Mouse (Mus musculus) embryonic facial prominence, embryonic 14.5 days (tissue): ENCODE measurements around the gene Ctsd. TPM values are rescaled to one million over a fixed set of nuclear protein-coding genes. Genes with fewer than 3 reads are reported as not detected.
A peak's percentile ranks its signal among the peaks of the same experiment; 100 is the strongest.

Experiments
- ATAC-seq: fragments of 200-750 bp; cut with Nextera tagmentation; 2 replicates; pipeline ENCODE4 v1.8.0; 2017; ENCODE audit warnings: low read depth, moderate number of reproducible peaks, moderate TSS enrichment
- DNase-seq: peaks from one replicate; pipeline ENCODE4 v3.0.0-alpha.2; 2015; ENCODE audit warnings: low spot score
- H3K27ac ChIP-seq: fragments of 300-500 bp; sonication (generic); replicated peaks from 2 replicates; pipeline ENCODE4 v1.5.1; 2014; ENCODE audit warnings: low read depth, mild to moderate bottlenecking, low read length, moderate library complexity
- H3K27me3 ChIP-seq: fragments of 300-500 bp; sonication (generic); replicated peaks from 2 replicates; pipeline ENCODE4 v1.6.1; 2014; ENCODE audit warnings: low read length; ENCODE audit not compliant: control insufficient read depth, insufficient read depth
- H3K36me3 ChIP-seq: fragments of 300-500 bp; sonication (generic); 2 replicates; pipeline ENCODE4 v1.6.1; 2014; ENCODE audit warnings: low read length, mixed read lengths; ENCODE audit not compliant: control insufficient read depth, insufficient read depth
- H3K4me1 ChIP-seq: fragments of 300-500 bp; sonication (generic); 2 replicates; pipeline ENCODE4 v1.6.1; 2014; ENCODE audit warnings: antibody characterized with exemption, low read length; ENCODE audit not compliant: control insufficient read depth, insufficient read depth
- H3K4me2 ChIP-seq: fragments of 300-500 bp; sonication (generic); 2 replicates; pipeline ENCODE4 v1.6.1; 2014; ENCODE audit warnings: low read depth, mild to moderate bottlenecking, low read length, moderate library complexity, mixed read lengths
- H3K4me3 ChIP-seq: fragments of 300-500 bp; sonication (generic); 2 replicates; pipeline ENCODE4 v1.5.1; 2014; ENCODE audit warnings: low read depth, mild to moderate bottlenecking, low read length
- H3K9ac ChIP-seq: fragments of 300-500 bp; sonication (generic); 2 replicates; pipeline ENCODE4 v1.6.1; 2014; ENCODE audit warnings: low read depth, mild to moderate bottlenecking, low read length, moderate library complexity, mixed read lengths
- H3K9me3 ChIP-seq: fragments of 300-500 bp; sonication (generic); 2 replicates; pipeline ENCODE4 v1.6.1; 2016; ENCODE audit warnings: low read length; ENCODE audit not compliant: control insufficient read depth
- WGBS: fragments of 180-500 bp; shearing (Covaris S2); extraction: QIAGEN DNeasy Blood & Tissue Kit; methylation state at CpG from one replicate; pipeline ENCODE4 v1.1.7; 2014; 5-methylcytosine and 5-hydroxymethylcytosine counted together
- polyA plus RNA-seq: library from polyadenylated mRNA; unstranded; fragments of >200 nt; fragmentation: Nextera tagmentation; extraction: Ambion mirVana; gene quantifications from 2 replicates; pipeline ENCODE4 v1.2.1, GENCODE M21; 2014

Gene Ctsd
- polyA plus RNA-seq, 1 experiment from 2014 or later = 342 TPM

- no peak for DNase-seq
- no peak for ATAC-seq
- no peak overlapping the region for H3K4me3 ChIP-seq
- no peak overlapping the region for H3K27ac ChIP-seq
- H3K9me3 ChIP-seq = no peaks in the 10 kb centered on the region
- peaks cover 7% of the 10 kb centered on the region; the same call in 1 of the 2 replicates for H3K4me1 ChIP-seq
- no peak overlapping the region for H3K4me2 ChIP-seq
- peaks cover 52% of the 10 kb centered on the region for H3K36me3 ChIP-seq
- 79% methylated on average over 6 of the region's 6 CpGs for WGBS
- peaks cover 31% of the 10 kb centered on the region for H3K27me3 ChIP-seq
- H3K9ac ChIP-seq = no peak overlapping the region
Observed at GRCm38 (mm10) chr7:142375261-142375724, 12.5 kb downstream of the Ctsd start.

- DNase-seq = no peak
- whole genome bisulfite sequencing = 89% methylated on average over 5 of the region's 5 CpGs
- no peak overlapping the region for H3K4me2 ChIP-seq
- ATAC-seq = no peak
- no peaks in the 10 kb centered on the region for H3K9me3 ChIP-seq
- H3K4me1 ChIP-seq = peaks cover 7% of the 10 kb centered on the region; the same call in 1 of the 2 replicates
- no peak overlapping the region for H3K27ac ChIP-seq
- H3K36me3 ChIP-seq = peaks cover 44% of the 10 kb centered on the region
- peaks cover 31% of the 10 kb centered on the region for H3K27me3 ChIP-seq
- no peak overlapping the region for H3K9ac ChIP-seq
- H3K4me3 ChIP-seq = no peak overlapping the region
Observed at GRCm38 (mm10) chr7:142374413-142375015, 13.3 kb downstream of the Ctsd start.

- DNase-seq = peak; percentile 63
- peak within 1 kb of the TSS; percentile 45 for H3K4me3 ChIP-seq
- WGBS = 47% methylated on average over 8 of the region's 8 CpGs
- peak within 1 kb of the TSS; percentile 56; the same call in 1 of the 2 replicates for H3K9ac ChIP-seq
- no peak for ATAC-seq
- H3K36me3 ChIP-seq = peaks cover 37% of the 10 kb centered on the region
- peaks cover 31% of the 10 kb centered on the region for H3K27me3 ChIP-seq
- no peak within 1 kb of the TSS for H3K27ac ChIP-seq
- H3K9me3 ChIP-seq = no peaks in the 10 kb centered on the region
- peak within 1 kb of the TSS; percentile 73 for H3K4me2 ChIP-seq
- H3K4me1 ChIP-seq = peaks cover 7% of the 10 kb centered on the region; the same call in 1 of the 2 replicates
Observed at GRCm38 (mm10) chr7:142373641-142374412, 14.0 kb downstream of the Ctsd start, which contains the start of gene Ifitm10. TSS of gene Ifitm10 (minus strand) at chr7:142373753.

- Histone ChIP-seq H3K4me2 (0 out of 2 replicates have a peak overlapping the region, but pooled peaks have one; percentile 73), H3K36me3 (peaks cover 30% of the 10 kb centered on the region), H3K4me3 (no peak overlapping the region), H3K9ac (no peak overlapping the region), H3K27me3 (peaks cover 31% of the 10 kb centered on the region), H3K9me3 (no peaks in the 10 kb centered on the region), H3K4me1 (peaks cover 7% of the 10 kb centered on the region; the same call in 1 of the 2 replicates), H3K27ac (no peak overlapping the region)
- WGBS = 74% methylated on average over 5 of the region's 5 CpGs
- DNase-seq = no peak
- no peak for ATAC-seq
Observed at GRCm38 (mm10) chr7:142373039-142373438, 14.8 kb downstream of the Ctsd start.

GRCm38 (mm10) chr7:142371768-142372661 is 15.8 kb downstream of the Ctsd start:
- no peak overlapping the region for H3K27ac ChIP-seq
- H3K9me3 ChIP-seq = no peaks in the 10 kb centered on the region
- peaks cover 31% of the 10 kb centered on the region for H3K27me3 ChIP-seq
- H3K4me3 ChIP-seq = peak overlapping the region; percentile 45
- ATAC-seq (no peak), DNase-seq (no peak)
- WGBS = 3% methylated on average over 43 of the region's 64 CpGs
- peak overlapping the region; percentile 73 for H3K4me2 ChIP-seq
- H3K9ac ChIP-seq = peak overlapping the region; percentile 56
- H3K4me1 ChIP-seq = peaks cover 7% of the 10 kb centered on the region; the same call in 1 of the 2 replicates
- H3K36me3 ChIP-seq = peaks cover 20% of the 10 kb centered on the region

GRCm38 (mm10) chr7:142371398-142371767 is 16.5 kb downstream of the Ctsd start:
- 28% methylated on average over 11 of the region's 11 CpGs for WGBS
- no peak for ATAC-seq
- Histone ChIP-seq H3K4me3 (peak overlapping the region; percentile 45), H3K9ac (no peak overlapping the region), H3K4me2 (peak overlapping the region; percentile 73), H3K36me3 (peaks cover 13% of the 10 kb centered on the region), H3K27ac (no peak overlapping the region), H3K27me3 (peaks cover 31% of the 10 kb centered on the region), H3K9me3 (no peaks in the 10 kb centered on the region), H3K4me1 (peaks cover 7% of the 10 kb centered on the region; the same call in 1 of the 2 replicates)
- no peak for DNase-seq

GRCm38 (mm10) chr7:142370937-142371336 is 16.9 kb downstream of the Ctsd start:
- Histone ChIP-seq H3K4me2 (no peak overlapping the region), H3K9ac (no peak overlapping the region), H3K36me3 (peaks cover 9% of the 10 kb centered on the region), H3K4me1 (peaks cover 7% of the 10 kb centered on the region; the same call in 1 of the 2 replicates), H3K27me3 (peaks cover 31% of the 10 kb centered on the region), H3K9me3 (no peaks in the 10 kb centered on the region), H3K4me3 (no peak overlapping the region), H3K27ac (no peak overlapping the region)
- DNase-seq (no peak), ATAC-seq (no peak)
- WGBS = 83% methylated on average over 18 of the region's 18 CpGs

GRCm38 (mm10) chr7:142369820-142370219 is 18.0 kb downstream of the Ctsd start:
- WGBS = 81% methylated on average over 6 of the region's 6 CpGs
- H3K4me2 ChIP-seq = no peak overlapping the region
- ATAC-seq = no peak
- no peaks in the 10 kb centered on the region for H3K36me3 ChIP-seq
- no peak overlapping the region for H3K27ac ChIP-seq
- no peak overlapping the region for H3K4me3 ChIP-seq
- H3K4me1 ChIP-seq = peaks cover 7% of the 10 kb centered on the region; the same call in 1 of the 2 replicates
- H3K27me3 ChIP-seq = peaks cover 31% of the 10 kb centered on the region
- no peak for DNase-seq
- H3K9me3 ChIP-seq = no peaks in the 10 kb centered on the region
- no peak overlapping the region for H3K9ac ChIP-seq
